ENCODE assay signal across 8 mouse cellular contexts in the genomic region with DNA sequence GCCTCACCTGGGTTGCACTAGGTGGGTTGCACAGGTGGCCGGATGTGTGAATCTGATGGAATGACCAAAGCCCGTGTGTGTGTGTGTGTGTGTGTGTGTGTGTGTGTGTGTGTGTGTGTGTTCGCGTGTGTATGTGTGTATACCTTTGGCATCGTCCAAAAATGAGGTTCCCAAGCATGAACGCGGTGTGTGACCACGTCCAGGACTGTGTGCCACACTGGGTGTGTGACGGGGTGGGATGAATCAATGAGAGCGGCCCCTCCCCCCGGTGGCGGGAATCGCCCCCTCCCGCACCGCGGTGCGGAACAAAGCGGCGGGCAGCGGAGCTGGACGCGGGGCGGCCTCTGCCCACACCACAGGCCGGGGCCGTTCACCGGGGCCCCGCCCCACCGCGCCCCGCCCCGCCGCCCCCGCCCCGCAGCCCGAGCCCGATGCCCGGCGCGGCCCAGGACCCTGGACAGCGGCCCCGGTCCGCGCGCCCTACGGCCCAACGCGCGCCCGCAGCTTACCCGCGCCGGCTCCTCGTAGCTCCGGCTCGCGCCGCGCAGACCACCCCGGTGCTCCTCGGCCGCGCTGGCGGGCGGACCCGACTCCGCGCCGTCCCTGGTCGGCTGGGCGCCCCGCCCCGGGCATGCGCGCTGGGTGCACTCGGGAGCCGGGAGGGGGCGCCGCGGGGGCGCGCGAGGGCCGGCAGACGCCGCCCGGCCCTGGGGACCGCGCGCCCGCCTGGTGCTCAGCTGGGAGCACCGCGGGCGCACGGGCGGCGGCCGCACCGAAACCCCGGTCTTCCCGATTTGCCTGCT. TPM values are rescaled to one million over a fixed set of nuclear protein-coding genes. Genes with fewer than 3 reads are reported as not detected.
A peak's percentile ranks its signal among the peaks of the same experiment; 100 is the strongest.
DNase-seq lines count a peak whose midpoint lies in the region; ATAC-seq and TF ChIP-seq lines count a peak whose summit lies in the region.

No protein-coding gene starts in this region.

- H3K27ac ChIP-seq in spleen, adult 2 months (ENCODE audit: insufficient read depth, low read length), result no peak overlapping the region
- peak overlapping the region; percentile 90 for H3K27ac ChIP-seq in forebrain, embryonic 14.5 days (ENCODE audit: low read depth, low read length)
- H3K27ac ChIP-seq in midbrain, embryonic 12.5 days (replicated peaks), result peak overlapping the region; percentile 85
- H3K27ac ChIP-seq in stomach, postnatal 0 days (replicated peaks), result no peak overlapping the region

- H3K4me3 ChIP-seq in spleen, adult 2 months (ENCODE audit: extremely low read depth, insufficient read depth, insufficient read length), result peak overlapping the region; percentile 19; the same call in 1 of the 2 replicates
- peak overlapping the region; percentile 61 for H3K4me3 ChIP-seq in forebrain, embryonic 14.5 days (ENCODE audit: low read depth, low read length)
- peak overlapping the region; percentile 82 for H3K4me3 ChIP-seq in midbrain, embryonic 12.5 days
- peak overlapping the region; percentile 43 for H3K4me3 ChIP-seq in stomach, postnatal 0 days (ENCODE audit: low read depth, low read length)

- TF ChIP-seq POLR2A in spleen, adult 2 months (IDR thresholded peaks at IDR 0.05; ENCODE audit: low read depth, low read length), result no peak

- H3K36me3 ChIP-seq in spleen, adult 2 months (ENCODE audit: control insufficient read depth, insufficient read depth, low read length), result no peaks in the 10 kb centered on the region
- H3K36me3 ChIP-seq in forebrain, embryonic 14.5 days (ENCODE audit: control insufficient read depth, insufficient read depth, low read length), result 0 out of 2 replicates have a peak, but pooled peaks cover 4% of the 10 kb centered on the region
- H3K36me3 ChIP-seq in midbrain, embryonic 12.5 days, result 0 out of 2 replicates have a peak, but pooled peaks cover 2% of the 10 kb centered on the region
- no peaks in the 10 kb centered on the region for H3K36me3 ChIP-seq in stomach, postnatal 0 days (ENCODE audit: control insufficient read depth, insufficient read depth, low read length)

- DNase-seq in CD4-positive, CD25-positive, alpha-beta regulatory T cell, adult 2 months (ENCODE audit: low read depth, low spot score), result peak; percentile 11
- no peak for DNase-seq in spleen, adult 2 months (ENCODE audit: low read depth in 1 of 2, low spot score in 2 of 2)
- no peak for DNase-seq in spleen, postnatal 36 days (ENCODE audit: low spot score in 2 of 2)
- DNase-seq in forebrain, embryonic 14.5 days (ENCODE audit: low spot score), result peak; percentile 87
- peak; percentile 70 for DNase-seq in kidney, postnatal 10 days
- DNase-seq in stomach, postnatal 0 days (ENCODE audit: low spot score), result peak; percentile 39

- TF ChIP-seq CTCF in spleen, adult 2 months (IDR thresholded peaks at IDR 0.05; ENCODE audit: extremely low read depth, insufficient read depth, insufficient read length, insufficient replicate concordance), result no peak
- TF ChIP-seq CTCF in stomach, postnatal 0 days (IDR thresholded peaks at IDR 0.05; ENCODE audit: low read depth), result no peak

- TF ChIP-seq EP300 in stomach, postnatal 0 days (optimal IDR thresholded peaks at IDR 0.05), result no peak

- peak overlapping the region; percentile 67 for H3K4me2 ChIP-seq in forebrain, embryonic 14.5 days (ENCODE audit: low read length)
- peak overlapping the region; percentile 78 for H3K4me2 ChIP-seq in midbrain, embryonic 12.5 days (replicated peaks)
- H3K4me2 ChIP-seq in stomach, postnatal 0 days (replicated peaks; ENCODE audit: low read depth), result peak overlapping the region; percentile 69

- peaks cover 11% of the 10 kb centered on the region for H3K27me3 ChIP-seq in spleen, adult 2 months (ENCODE audit: control insufficient read depth, insufficient read depth, low read length)
- 0 out of 2 replicates have a peak, but pooled peaks cover 6% of the 10 kb centered on the region for H3K27me3 ChIP-seq in forebrain, embryonic 14.5 days (replicated peaks; ENCODE audit: control insufficient read depth, insufficient read depth, low read length)
- H3K27me3 ChIP-seq in midbrain, embryonic 12.5 days, result peaks cover 51% of the 10 kb centered on the region
- no peaks in the 10 kb centered on the region; the same call in 1 of the 2 replicates for H3K27me3 ChIP-seq in stomach, postnatal 0 days (ENCODE audit: control insufficient read depth, insufficient read depth, low read length)

- 5% methylated on average over 82 of the region's 100 CpGs for WGBS in spleen, adult 2 months
- WGBS in forebrain, embryonic 14.5 days, result 2% methylated on average over 50 of the region's 100 CpGs
- 1% methylated on average over 44 of the region's 100 CpGs for WGBS in midbrain, embryonic 12.5 days
- 2% methylated on average over 48 of the region's 100 CpGs for WGBS in stomach, postnatal 0 days

- ATAC-seq in CD4-positive, CD25-positive, alpha-beta regulatory T cell, adult 4 months, result no peak
- peak; percentile 91 for ATAC-seq in forebrain, embryonic 14.5 days
- peak; percentile 87 for ATAC-seq in midbrain, embryonic 12.5 days (ENCODE audit: low FRiP score, low read depth)
- peak; percentile 70 for ATAC-seq in stomach, postnatal 0 days (ENCODE audit: low FRiP score, low TSS enrichment)

- no peaks in the 10 kb centered on the region for H3K9me3 ChIP-seq in forebrain, embryonic 14.5 days (replicated peaks; ENCODE audit: control insufficient read depth, low read length)
- H3K9me3 ChIP-seq in midbrain, embryonic 12.5 days, result no peaks in the 10 kb centered on the region
- H3K9me3 ChIP-seq in stomach, postnatal 0 days (ENCODE audit: control insufficient read depth, low read length), result no peaks in the 10 kb centered on the region

- peak overlapping the region; percentile 81 for H3K9ac ChIP-seq in forebrain, embryonic 14.5 days (ENCODE audit: low read length)
- H3K9ac ChIP-seq in midbrain, embryonic 12.5 days (replicated peaks), result peak overlapping the region; percentile 82
- no peak overlapping the region for H3K9ac ChIP-seq in stomach, postnatal 0 days (ENCODE audit: low read length)

- H3K4me1 ChIP-seq in spleen, adult 2 months (ENCODE audit: control insufficient read depth, insufficient read depth, insufficient read length), result peaks cover 3% of the 10 kb centered on the region; the same call in 1 of the 2 replicates
- H3K4me1 ChIP-seq in forebrain, embryonic 14.5 days (ENCODE audit: control insufficient read depth, insufficient read depth, low read length), result peaks cover 29% of the 10 kb centered on the region
- H3K4me1 ChIP-seq in midbrain, embryonic 12.5 days, result peaks cover 50% of the 10 kb centered on the region
- peaks cover 3% of the 10 kb centered on the region; the same call in 1 of the 2 replicates for H3K4me1 ChIP-seq in stomach, postnatal 0 days (replicated peaks; ENCODE audit: control insufficient read depth, insufficient read depth)

RNA-seq across cellular contexts. Expression of gene Gprin1, which starts 0.4 kb away (rescaled TPM):
- not detected for polyA plus RNA-seq in CD4-positive, CD25-positive, alpha-beta regulatory T cell, adult 4 months (2017; shearing (Covaris generic))
- 0.05 and 0.06 TPM in 2 replicates for polyA plus RNA-seq in spleen, adult 2 months (2012; rRNA removed)
- 16.8 and 17.4 TPM in 2 replicates for polyA plus RNA-seq in forebrain, embryonic 14.5 days (2014; fragmentation: Nextera tagmentation; extraction: Ambion mirVana)
- polyA plus RNA-seq in midbrain, embryonic 12.5 days (2016; fragmentation: Nextera tagmentation; extraction: Ambion mirVana), result 12.6 and 16.7 TPM in 2 replicates
- polyA plus RNA-seq in stomach, postnatal 0 days (2015; fragmentation: Nextera tagmentation; extraction: Ambion mirVana), result 0.27 and 0.31 TPM in 2 replicates

RNA-seq across cellular contexts. Expression of gene Sncb, which starts 17.1 kb away (rescaled TPM):
- polyA plus RNA-seq in CD4-positive, CD25-positive, alpha-beta regulatory T cell, adult 4 months (2017; shearing (Covaris generic)), result 1 to 10 TPM in 1 of 2 experiments, under 1 TPM in 1; 0.30 to 1.1 TPM
- polyA plus RNA-seq in spleen, adult 2 months (2012; rRNA removed), result 0.16 and 0.22 TPM in 2 replicates
- 25.7 and 31.8 TPM in 2 replicates for polyA plus RNA-seq in forebrain, embryonic 14.5 days (2014; fragmentation: Nextera tagmentation; extraction: Ambion mirVana)
- polyA plus RNA-seq in midbrain, embryonic 12.5 days (2016; fragmentation: Nextera tagmentation; extraction: Ambion mirVana), result 1.4 and 2.2 TPM in 2 replicates
- 0.29 and 0.61 TPM in 2 replicates for polyA plus RNA-seq in stomach, postnatal 0 days (2015; fragmentation: Nextera tagmentation; extraction: Ambion mirVana)

RNA-seq across cellular contexts. Expression of gene Eif4e1b, which starts 34.5 kb away (rescaled TPM):
- not detected for polyA plus RNA-seq in CD4-positive, CD25-positive, alpha-beta regulatory T cell, adult 4 months (2017; shearing (Covaris generic))
- polyA plus RNA-seq in spleen, adult 2 months (2012; rRNA removed), result not detected in 2 replicates
- not detected in 2 replicates for polyA plus RNA-seq in forebrain, embryonic 14.5 days (2014; fragmentation: Nextera tagmentation; extraction: Ambion mirVana)
- not detected in 2 replicates for polyA plus RNA-seq in midbrain, embryonic 12.5 days (2016; fragmentation: Nextera tagmentation; extraction: Ambion mirVana)
- not detected in 2 replicates for polyA plus RNA-seq in stomach, postnatal 0 days (2015; fragmentation: Nextera tagmentation; extraction: Ambion mirVana)

RNA-seq across cellular contexts. Expression of gene Tspan17, which starts 39.9 kb away (rescaled TPM):
- 1 to 10 TPM; 2.1 to 2.7 TPM for polyA plus RNA-seq in CD4-positive, CD25-positive, alpha-beta regulatory T cell, adult 4 months (2017; shearing (Covaris generic))
- 5.2 and 6.2 TPM in 2 replicates for polyA plus RNA-seq in spleen, adult 2 months (2012; rRNA removed)
- 16.0 and 16.3 TPM in 2 replicates for polyA plus RNA-seq in forebrain, embryonic 14.5 days (2014; fragmentation: Nextera tagmentation; extraction: Ambion mirVana)
- polyA plus RNA-seq in midbrain, embryonic 12.5 days (2016; fragmentation: Nextera tagmentation; extraction: Ambion mirVana), result 25.7 and 28.2 TPM in 2 replicates
- polyA plus RNA-seq in stomach, postnatal 0 days (2015; fragmentation: Nextera tagmentation; extraction: Ambion mirVana), result 15.4 and 16.8 TPM in 2 replicates

RNA-seq across cellular contexts. Expression of gene Cdhr2, which starts 48.0 kb away (rescaled TPM):
- polyA plus RNA-seq in CD4-positive, CD25-positive, alpha-beta regulatory T cell, adult 4 months (2017; shearing (Covaris generic)), result not detected
- 0.04 and 0.11 TPM in 2 replicates for polyA plus RNA-seq in spleen, adult 2 months (2012; rRNA removed)
- 0.05 and 0.14 TPM in 2 replicates for polyA plus RNA-seq in forebrain, embryonic 14.5 days (2014; fragmentation: Nextera tagmentation; extraction: Ambion mirVana)
- polyA plus RNA-seq in midbrain, embryonic 12.5 days (2016; fragmentation: Nextera tagmentation; extraction: Ambion mirVana), result 0.04 and 0.10 TPM in 2 replicates
- polyA plus RNA-seq in stomach, postnatal 0 days (2015; fragmentation: Nextera tagmentation; extraction: Ambion mirVana), result 1.8 and 3.1 TPM in 2 replicates

Comparison
In these comparisons a context has a peak if more than half of its experiments do, and no peak if none do; other contexts are left out.
1. DNase-seq: peak in CD4-positive, CD25-positive, alpha-beta regulatory T cell, adult 2 months (single experiment), forebrain, embryonic 14.5 days (single experiment), kidney, postnatal 10 days (single experiment) and stomach, postnatal 0 days (single experiment); none in spleen, adult 2 months (0 of 2) and spleen, postnatal 36 days (0 of 2).
2. H3K27ac ChIP-seq: peak in forebrain, embryonic 14.5 days (single experiment) and midbrain, embryonic 12.5 days (single experiment); none in spleen, adult 2 months (single experiment) and stomach, postnatal 0 days (single experiment).
3. H3K4me3 ChIP-seq: peak in every context shown above with its lines; median percentile 82 in midbrain, embryonic 12.5 days; 61 in forebrain, embryonic 14.5 days; 43 in stomach, postnatal 0 days; 19 in spleen, adult 2 months.
4. RNA of gene Gprin1, which starts 0.4 kb away (polyA plus RNA-seq): 16.8 to 17.4 TPM in forebrain, embryonic 14.5 days and 12.6 to 16.7 TPM in midbrain, embryonic 12.5 days; 0.27 to 0.31 TPM in stomach, postnatal 0 days, 0.05 to 0.06 TPM in spleen, adult 2 months and not detected in CD4-positive, CD25-positive, alpha-beta regulatory T cell, adult 4 months; every median in the first group is over 10 times any median in the second.
5. Peak in every context shown above with its lines, with median percentiles within 50 percentile points of each other: H3K4me2 ChIP-seq.